Mouse (Mus musculus) kidney, postnatal 36 days (tissue): ENCODE results near the gene Carmil1.

Source experiments
- DNase-seq, 2 experiments: peaks; one replicate each; pipeline ENCODE4 v3.0.0; 2021 to 2022; ENCODE audit warnings: mixed read lengths in 2 of 2

The Carmil1 gene

DNA sequence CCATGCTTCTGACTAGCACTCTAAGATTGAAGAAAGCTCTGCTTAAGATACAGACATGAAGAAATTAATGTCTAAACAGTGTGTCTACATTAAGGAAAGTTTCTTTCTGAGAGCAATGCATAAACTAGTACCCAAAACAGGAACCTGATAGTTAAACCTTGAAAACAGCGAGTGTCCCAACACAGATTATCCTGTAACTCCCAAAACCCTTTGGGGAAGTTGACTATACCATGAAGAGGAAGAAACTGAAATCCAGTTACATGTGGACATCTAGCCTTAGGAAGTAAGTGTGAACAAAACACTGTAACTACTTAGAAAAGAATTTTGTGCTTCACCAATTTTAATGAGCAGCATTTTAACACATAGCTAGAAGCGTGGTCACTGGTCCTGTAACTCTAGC lies 177.4 kb downstream of the Carmil1 start:
- DNase-seq: no peak

DNA sequence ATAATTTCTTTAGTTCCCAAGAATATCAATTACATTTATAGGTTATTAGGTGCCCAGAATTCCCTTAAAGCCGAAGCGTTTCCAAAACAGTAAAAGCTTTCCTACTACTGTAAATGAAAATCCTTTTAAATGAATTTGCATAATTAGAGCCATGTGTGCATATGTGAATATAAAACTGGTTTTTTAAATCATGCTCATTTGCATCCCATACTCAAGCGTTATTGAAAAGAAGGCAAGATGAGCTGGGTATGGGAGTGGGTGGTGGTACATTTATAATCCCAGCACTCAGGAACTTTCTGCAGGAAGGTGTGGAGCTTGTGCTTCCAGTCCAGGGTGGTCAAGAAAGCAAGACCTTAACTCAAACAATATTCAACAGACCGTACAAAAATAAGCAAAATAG lies 178.3 kb downstream of the Carmil1 start:
- no peak for DNase-seq

GRCm38 (mm10) chr13:24101157-24102130 lies 179.2 kb downstream of the Carmil1 start:
- DNase-seq: no peak

- no peak for DNase-seq
These were observed 180.0 kb downstream of the Carmil1 start for GRCm38 (mm10) chr13:24100516-24101094.

DNA sequence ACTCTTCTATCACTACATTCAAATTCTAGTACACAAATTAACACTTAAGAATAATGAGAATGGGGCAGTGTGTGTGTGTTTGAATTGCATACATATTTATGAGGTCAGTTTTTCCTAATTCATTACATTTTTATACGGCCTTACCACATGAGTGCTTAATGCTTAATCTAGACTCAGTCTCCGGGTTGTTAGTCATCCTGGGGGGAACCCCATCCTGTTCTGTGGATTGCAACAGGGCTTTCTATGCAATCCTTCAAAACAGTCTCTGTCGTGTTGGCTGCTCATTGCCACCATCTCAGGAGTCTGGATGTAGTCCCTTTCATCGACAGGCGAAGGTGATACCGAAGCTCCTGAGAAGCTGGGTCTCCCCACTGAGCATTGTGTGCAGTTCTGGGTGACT lies 184.0 kb downstream of the Carmil1 start:
- DNase-seq: no peak

DNA sequence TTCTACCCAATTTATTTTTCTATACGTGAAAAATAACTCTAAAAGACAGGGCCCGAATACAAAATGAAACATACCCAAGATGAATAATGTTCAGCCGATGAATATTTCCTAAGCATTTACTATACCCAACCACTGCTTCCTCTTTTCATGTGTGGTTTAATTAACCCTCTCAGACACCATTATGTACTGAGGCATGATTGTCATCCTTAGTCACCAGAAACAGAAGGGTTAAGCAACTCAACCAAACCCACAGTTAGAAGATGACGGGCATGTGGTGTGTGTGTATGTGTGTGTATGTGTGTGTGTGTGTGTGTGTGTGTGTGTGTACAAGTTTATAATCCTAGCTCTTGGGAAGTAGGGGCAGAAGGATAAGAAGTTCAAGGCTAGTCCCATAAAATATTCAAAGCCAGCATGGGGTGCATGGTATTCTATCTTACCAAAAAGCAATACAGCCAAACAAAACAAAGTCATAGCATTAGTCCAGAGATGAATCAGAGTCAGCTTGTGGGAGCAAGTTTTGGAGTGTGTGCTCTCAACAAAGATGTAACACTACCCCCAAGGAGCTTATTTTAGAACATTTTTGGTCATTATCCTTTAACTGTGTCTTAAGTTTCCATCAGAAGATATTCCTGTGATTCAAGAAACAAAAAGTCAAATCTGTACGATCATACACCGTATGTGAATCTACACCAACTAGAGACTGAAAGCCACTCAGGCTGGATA lies 185.6 kb downstream of the Carmil1 start:
- no peak for DNase-seq

DNA sequence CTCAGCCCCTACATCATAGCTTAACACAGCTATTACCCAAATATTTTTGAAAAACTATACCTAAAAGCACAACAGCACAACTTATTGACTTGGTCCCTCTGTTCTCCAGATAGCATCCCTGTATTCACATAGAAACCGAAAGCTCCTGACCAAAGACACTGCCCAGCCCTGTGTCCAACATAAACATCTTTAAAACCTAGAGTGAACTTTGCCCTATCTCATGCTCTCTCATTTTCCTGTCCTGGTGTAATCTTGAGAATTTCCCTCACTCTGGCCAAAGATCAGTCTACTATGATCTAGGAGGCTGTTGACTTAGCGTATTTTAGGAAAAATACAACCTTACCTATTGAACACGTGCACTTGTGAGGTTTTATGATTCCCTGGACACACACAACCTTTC lies 187.5 kb downstream of the Carmil1 start:
- DNase-seq: no peak

DNA sequence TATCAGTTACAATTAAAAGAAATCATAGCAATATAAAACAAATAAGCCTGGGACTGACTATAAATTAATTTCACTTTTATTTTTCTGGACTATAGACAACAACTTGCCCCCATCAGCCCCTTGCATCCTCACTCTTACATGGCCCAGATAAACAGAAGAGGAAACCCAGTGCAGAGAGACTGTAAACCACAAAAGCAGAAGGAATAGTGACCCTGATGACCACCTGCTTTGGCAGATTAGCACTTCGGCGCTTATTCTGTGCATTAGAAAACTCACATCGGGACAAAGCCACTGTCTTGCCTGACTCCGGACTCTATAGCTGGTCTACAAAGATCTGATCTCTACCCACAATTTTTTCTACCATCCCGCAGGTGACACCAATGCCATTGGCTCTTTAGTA lies 188.5 kb downstream of the Carmil1 start:
- DNase-seq: no peak

- DNase-seq: no peak
These were observed 198.4 kb downstream of the Carmil1 start for GRCm38 (mm10) chr13:24082153-24082552.

GRCm38 (mm10) chr13:24081698-24082097 lies 198.9 kb downstream of the Carmil1 start:
- no peak for DNase-seq

DNA sequence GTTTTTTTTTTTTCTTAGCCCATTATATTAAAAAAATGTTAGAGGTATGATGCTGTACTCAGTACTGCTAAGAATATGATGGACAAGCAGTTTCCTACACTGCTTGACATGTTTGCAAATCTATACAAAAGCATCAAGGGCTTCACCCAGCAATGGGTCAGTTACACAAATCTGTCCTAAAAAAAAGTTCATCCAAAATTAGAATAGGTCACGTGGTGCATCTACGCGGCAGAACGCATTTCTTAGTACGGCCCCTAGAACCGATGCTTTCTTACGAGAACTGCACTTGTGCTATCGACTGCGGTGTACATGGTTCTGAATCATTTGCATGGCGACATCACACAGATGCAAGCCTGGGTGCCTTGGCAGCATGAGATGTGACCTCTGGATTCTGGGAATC lies 208.0 kb downstream of the Carmil1 start:
- no peak for DNase-seq

GRCm38 (mm10) chr13:24067553-24067952 lies 213.0 kb downstream of the Carmil1 start:
- no peak for DNase-seq

- DNase-seq: no peak
These were observed 215.1 kb downstream of the Carmil1 start for GRCm38 (mm10) chr13:24065536-24065935.

- no peak for DNase-seq
These were observed 217.8 kb downstream of the Carmil1 start for GRCm38 (mm10) chr13:24062770-24063169.

GRCm38 (mm10) chr13:24055072-24055869 lies 225.3 kb downstream of the Carmil1 start:
- DNase-seq: no peak

GRCm38 (mm10) chr13:24051496-24051895 lies 229.1 kb downstream of the Carmil1 start:
- no peak for DNase-seq

DNA sequence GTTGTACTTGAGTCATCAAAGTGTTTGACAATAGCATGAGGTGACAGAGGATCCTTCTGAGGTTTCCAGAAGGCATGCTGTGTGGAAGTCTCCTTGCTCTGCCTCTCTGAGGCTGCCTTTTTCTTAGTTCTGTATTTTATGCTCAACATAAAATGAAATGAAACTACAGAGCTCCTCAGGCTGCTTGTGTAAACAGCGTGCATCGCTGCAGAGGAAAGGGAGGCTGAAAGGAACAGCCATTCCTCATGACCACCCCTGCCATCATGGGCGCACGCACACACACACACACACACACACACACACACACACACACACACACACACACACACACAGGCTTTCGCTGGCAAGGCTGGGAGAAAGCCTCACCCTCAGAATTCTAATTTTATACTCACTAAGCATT lies 230.3 kb downstream of the Carmil1 start:
- no peak for DNase-seq

- DNase-seq: peak; percentile 4 to 31
These were observed 231.1 kb downstream of the Carmil1 start for GRCm38 (mm10) chr13:24049267-24050034.

GRCm38 (mm10) chr13:24048611-24049010 lies 232.0 kb downstream of the Carmil1 start:
- no peak for DNase-seq

- DNase-seq: no peak
These were observed 235.3 kb downstream of the Carmil1 start for GRCm38 (mm10) chr13:24045271-24045670.

GRCm38 (mm10) chr13:24040221-24040620 lies 240.4 kb downstream of the Carmil1 start:
- DNase-seq: no peak

GRCm38 (mm10) chr13:24037502-24037901 lies 243.1 kb downstream of the Carmil1 start:
- DNase-seq: peak; percentile 8 to 16
